Mouse (Mus musculus) urinary bladder, postnatal 14 days (tissue): ENCODE results near the gene Ppp4r3a.
"Not testable (repeated sequence)": the region's sequence is repeated elsewhere in the genome, so short reads cannot be mapped to it uniquely, and the experiment has no call there.

Experiments
- DNase-seq: peaks from one replicate; pipeline ENCODE4 v3.0.0; 2021; ENCODE audit warnings: low spot score

Ppp4r3a gene

DNA sequence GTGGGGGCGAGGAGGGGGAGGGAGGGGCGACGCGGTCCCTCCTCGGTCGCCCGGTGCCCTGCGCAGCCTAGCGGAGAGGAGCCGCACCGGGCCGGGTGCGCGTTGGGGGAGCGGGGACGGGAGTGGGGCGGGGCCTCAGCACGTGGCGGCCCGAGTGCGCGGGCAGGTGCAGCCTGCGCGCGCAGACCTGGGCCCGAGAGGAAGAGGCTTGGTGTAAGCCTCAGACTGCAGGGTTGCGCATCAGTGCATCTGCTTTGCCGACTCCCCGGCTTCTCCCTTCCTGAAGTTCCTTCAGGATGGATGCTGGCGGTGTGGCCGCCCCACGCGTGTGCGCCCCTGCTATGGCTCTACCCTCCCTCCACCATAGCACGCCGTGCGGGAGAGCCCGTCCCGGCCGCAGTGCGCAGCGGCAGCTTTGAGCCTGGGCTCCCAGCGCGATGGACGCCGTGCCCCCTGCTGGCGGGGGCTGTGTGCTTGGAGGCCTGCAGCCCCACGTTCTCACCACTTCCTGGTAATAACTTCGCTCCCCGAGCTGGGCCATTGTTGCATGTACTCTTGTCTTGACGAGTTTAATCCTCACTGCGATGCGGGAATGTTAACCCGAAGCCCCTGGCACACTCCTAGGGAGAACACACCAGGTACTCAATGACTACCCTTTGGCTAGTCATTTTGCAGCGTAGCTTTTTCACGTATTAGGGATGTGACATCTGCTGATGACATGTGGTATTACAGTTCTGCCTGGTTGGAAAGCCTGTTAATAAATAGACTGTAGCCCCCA is 54.4 kb downstream of the Ppp4r3a start, which contains the start of gene Ccdc88c:
Gene Ccdc88c, minus strand, starts transcription at position 103 of the 778 bp plus-strand sequence.
- peak; percentile 82 for DNase-seq

DNA sequence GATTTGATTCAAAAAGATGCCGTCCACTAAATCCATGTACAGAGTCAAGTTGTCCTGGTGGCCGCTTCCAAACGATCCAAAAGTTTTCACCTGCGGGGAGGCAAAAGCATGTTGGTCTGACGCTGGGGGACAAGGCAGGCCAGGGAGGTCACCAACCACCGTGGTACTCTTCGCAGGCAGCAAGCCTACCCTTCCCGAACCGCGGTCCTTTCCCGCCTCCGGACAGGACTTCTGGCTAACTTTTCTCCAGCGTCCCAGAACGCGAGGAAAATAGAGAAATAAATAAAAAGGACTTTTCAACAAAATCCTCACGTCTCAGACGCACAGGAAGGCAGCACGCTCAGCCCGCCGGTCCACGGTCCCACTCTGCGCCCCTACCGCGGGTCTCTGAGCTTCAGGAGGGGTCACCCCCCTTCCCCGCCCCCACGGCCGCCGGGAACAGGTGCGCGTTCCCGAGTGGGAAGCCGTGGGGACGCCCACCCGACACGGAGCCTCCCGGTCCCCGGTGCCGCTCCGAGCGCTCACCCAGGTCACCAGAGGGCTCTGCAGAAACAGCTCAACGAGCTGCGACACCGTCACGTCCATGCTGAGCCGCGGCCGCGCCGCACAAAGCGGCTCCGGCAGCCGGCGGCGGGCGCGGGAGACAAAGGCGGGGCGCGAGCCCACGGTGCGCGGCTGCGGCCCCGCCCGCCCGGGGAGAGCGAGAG is 55.1 kb downstream of the Ppp4r3a start:
- DNase-seq = no peak

DNA sequence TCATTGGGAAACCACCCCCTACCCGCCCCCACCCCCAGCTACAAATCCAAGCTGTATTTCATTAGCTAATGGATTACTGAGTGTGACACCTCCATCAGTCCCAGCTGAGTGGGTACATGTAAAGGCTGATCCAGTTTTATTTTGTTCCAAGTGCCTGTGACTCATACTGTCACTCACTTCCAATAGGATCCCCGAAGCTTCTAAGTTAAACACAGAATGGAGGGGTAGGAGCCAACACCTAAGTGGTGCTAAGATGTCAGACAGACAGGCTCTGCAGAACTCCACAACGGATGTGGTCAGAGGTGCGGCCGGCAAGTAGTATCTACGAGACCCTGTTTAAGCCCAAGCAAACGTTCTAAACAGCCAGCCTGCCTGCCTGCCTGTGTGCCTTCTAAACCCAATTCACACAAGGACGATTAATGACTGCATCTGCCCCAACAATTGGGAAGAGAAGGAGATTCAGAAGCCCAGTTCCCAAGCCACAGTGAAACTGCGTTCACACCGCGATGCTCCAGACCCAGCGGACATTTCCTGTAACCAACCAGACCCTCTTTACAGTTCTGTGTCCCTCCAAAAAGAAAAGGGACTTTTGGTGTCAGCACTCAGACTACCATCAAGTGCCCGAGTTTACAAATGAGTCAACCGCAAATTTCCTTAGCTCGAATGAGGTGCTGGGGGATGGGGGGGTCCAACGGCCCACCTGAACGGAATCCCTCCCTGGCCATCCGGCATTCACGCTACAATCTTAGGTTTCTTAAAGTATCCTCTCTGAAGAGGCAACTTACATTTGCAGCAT is 55.9 kb downstream of the Ppp4r3a start:
- DNase-seq = no peak

DNA sequence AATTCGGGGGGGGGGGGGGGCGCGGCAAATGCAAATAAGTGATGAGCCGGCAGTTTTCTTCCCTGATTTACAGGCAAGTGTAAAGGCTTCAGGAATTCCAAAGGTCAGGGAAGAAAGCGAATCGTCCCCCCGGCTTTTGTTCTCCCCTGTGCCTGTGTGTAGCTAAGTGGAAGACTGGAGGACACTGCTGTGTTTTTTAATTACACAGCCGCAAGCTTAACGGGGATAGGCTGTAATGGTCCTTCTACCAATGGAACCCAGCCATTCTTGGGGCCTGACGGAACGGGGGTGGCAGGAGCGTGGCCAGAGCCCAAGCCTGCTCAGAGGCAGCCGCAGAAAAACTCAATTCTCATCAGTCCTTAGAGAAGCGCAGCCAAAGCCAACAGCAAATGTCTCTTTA is 56.6 kb downstream of the Ppp4r3a start:
- no peak for DNase-seq

DNA sequence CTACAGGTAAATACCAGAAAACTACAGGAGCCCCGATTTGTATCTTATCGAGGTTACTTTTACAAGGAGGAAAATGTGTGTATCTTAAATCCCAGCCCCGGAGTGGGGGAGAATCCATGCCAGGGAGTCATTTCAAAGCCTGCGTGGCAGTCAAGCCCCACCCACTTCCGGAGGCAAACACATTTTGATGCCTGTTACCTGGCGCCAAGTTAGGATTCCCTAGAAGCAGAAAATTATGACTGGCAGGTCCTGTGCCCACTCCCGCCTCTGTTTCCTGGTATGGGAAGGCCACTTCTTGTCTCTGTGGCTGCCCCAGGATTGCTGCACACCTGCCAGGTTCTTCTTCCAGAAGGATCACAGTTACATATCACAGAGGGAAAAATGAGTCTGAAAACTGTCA is 57.0 kb downstream of the Ppp4r3a start:
- DNase-seq = no peak

DNA sequence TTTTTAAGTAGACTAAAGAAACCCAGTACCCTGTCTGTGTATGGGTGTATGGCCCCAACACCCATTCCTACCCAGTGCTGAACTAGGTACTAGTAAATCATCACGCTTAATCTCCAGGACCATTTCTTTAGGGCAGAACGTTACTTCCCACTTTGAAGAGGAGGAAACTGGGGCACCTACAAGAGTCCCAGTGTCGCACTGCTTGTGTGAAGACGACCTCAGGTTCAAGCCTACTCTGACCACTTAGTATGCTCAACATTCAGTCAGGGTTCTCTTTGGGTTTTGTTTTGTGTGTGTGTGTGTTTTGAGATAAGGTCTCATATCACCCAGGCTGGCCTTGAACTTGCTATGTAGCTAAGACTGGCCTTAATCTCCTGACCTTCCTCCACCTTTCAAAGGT is 57.5 kb downstream of the Ppp4r3a start:
- DNase-seq = no peak

DNA sequence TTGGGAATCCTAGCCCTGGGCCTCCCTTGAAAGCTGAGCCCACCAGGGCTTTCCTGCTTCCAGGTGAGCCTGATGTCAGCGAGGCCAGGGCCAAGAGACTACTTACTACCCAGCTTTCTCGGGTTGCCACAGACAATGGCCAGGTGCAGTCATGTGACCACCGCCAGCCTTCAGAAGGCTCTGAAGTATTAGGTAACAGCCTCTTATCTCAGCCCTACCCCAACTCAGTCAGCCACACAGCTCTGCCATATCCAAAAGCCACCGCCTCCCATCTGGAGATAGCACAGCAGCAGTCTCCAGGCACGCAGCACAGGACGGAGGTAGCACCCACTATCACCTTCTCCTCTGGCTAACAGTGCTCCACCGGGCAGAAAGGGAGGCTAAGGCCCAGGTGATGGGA is 58.1 kb downstream of the Ppp4r3a start:
- DNase-seq = no peak

DNA sequence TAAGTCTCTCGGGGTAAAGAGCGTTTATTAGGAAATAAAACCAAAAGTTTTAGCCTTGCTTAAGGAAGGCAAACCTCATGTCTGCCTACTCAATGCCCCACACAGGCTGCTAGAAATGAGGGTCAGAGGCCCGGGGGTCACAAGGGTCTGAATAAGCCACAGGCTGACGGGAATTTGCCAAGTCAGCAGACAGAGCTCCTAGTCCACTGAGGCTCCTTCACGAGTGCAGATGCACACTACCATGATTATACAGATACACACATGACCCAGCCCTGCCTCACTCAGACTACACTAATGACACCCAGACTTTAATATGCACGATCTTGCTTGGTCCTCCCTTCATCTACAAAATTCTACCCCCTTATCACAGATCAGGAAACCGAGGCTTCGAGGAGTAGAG is 58.7 kb downstream of the Ppp4r3a start:
- no peak for DNase-seq

DNA sequence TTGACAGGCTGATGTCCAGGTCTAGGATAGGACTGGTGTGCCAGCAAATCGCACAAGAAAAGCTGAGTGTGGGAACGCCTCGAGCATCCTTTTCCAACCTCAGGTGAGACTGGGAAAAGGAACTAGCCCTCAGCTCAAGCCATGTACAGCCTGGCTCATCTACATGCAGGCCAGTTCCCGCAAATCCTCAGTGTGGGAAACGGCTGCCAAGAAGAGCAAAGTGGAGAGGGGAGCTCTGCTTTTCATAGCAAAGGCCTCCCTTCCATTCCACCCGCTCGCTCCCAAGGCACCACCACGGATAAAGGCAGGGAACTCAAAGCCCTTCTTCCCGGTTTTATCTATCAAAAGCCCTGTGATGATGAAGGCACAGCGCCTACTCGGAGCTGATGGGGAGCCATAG is 60.4 kb downstream of the Ppp4r3a start:
- DNase-seq = no peak

DNA sequence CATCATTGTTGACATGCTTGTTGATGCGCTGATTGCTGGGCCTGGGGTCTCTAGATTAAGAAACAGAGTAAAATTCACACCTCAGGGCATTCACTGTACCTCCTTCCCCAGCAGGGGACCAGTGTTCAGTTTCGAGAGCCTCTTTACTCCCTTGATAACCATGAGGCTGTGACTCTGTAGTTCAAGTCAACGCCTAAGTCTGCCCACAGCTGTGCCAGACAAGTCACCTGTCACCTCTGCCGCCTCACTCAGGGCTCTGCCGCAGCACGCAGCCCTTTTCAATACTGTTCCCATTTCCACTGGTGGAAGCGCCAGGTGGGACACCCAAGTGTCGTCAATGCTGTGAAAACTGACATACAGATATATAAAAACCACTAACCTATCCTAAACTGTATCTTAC is 61.1 kb downstream of the Ppp4r3a start:
- DNase-seq = no peak

DNA sequence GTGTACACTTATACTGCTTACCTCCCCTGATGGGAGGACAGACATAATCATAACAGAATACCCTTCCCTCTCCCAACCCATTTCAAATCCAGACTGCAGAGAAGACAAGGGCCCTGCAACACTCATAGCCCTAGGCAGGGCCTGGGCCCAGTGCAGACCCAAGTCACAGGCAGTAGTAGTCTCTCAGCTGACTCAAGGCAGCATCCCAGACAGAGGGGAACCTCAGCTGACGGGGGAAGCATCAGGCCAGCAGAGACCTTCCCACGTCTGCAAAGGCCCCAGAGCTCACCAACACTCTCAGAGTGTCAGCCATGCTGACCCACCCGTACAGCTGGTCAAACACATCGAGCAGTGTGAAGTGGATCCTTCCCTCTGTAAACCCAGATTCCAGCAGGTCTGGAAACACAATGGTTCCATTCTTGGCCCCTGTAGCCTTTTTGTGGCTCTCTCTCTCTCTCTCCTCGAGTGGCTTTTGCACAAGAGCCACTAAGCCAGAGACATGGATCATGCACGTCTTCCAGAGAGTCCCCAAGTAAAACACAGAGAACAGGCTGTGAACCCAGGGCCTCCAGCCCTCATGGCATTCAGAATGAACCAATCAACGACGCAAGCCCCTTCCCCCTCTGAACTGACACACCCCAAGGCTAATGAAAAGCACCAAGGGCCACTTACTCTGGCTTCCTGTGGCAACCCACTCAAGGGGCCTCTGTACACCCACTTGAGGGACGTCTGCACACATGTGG is 61.8 kb downstream of the Ppp4r3a start:
- no peak for DNase-seq

DNA sequence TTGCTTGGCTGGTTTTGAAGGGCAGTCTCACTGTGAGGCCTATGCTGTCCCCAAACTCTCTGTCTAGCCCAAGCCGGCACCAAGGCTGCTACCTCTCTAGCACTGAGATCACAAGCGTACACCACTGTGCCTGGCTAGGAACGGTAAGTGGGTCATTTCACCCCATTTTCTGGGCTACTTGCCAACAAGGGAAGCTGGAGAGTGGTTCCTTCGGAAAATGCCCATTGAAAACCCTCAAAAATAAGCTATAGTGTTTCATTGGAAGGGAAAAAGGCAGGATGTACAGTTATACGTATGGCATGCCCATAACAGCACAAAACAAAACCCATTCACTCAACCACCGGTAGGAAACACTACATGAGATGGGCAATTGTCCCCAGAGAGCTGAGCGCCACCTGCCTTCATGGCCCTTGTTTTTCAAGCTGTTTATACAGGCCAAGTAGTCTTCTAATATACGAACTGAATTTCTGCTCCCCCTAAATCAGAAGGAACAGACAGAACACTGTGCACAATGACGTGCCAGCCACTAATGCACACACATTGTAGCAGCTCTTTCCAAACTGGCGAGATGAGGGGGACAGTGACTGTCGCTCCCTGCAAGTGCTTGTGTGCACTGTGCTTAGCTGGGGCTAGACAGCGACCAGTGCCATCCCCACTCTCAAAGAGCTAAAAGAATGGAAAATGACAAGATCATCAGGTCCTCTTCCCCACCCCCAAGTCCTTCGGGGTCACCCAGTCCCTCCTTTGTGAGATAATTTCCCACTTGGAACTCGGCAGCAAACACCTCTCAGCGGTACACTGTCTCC is 63.1 kb downstream of the Ppp4r3a start:
- DNase-seq = no peak

DNA sequence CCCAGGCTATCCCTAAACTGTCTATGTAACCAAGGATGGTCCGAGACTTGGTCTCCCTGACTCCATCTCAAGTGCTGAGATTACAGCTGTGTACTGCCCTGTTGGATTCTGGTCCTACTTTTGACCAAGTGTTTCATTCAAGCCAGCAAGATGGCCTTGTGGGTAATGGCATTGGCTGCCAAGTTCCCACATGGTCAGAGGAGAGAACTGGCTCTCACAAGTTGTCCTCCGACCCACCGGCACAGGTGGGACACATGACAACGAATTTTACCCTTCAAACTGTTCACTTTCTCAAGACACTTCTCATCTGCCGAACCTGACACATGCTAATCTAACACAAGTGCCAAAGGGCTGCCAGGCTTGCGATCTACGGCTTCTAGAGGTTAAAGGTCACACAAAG is 64.1 kb downstream of the Ppp4r3a start:
- DNase-seq = no peak

DNA sequence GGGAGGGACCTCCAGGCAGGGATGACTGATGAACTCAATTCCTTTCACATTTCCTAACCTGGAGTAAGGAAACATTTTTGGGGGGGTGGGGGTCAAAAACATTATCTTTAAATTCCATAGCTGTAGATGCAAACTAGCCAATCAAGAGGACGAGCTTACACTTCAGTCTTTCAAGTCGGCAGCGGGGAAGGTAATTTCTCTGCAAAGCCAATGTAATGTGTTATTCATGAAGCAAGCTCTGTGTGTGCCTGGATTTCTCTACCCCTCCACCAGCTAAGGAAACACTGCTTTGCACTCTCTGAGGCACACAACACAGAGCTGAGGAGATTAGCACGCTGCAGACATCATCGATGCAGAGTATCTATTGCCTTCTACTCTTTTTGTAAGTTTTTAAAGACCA is 64.5 kb downstream of the Ppp4r3a start:
- no peak for DNase-seq

DNA sequence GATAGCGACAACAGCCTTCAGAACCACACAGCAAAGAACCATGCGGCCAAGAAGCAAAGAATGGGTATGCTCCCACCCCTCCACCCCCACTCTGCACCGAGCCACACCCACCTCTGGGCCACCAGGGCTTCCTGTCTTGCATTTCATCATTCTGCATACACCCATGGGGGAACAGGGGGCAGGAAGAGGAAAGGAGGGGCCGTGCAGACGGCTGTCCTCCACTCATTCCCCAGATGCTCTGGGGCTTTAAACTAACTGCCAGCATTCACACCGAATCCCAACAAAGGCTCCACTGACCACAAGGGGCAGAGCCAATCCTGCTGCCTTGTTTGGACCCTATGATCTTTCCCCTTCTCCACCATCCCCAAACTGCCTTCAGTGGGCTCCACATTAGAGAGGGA is 65.5 kb downstream of the Ppp4r3a start:
- DNase-seq = no peak

DNA sequence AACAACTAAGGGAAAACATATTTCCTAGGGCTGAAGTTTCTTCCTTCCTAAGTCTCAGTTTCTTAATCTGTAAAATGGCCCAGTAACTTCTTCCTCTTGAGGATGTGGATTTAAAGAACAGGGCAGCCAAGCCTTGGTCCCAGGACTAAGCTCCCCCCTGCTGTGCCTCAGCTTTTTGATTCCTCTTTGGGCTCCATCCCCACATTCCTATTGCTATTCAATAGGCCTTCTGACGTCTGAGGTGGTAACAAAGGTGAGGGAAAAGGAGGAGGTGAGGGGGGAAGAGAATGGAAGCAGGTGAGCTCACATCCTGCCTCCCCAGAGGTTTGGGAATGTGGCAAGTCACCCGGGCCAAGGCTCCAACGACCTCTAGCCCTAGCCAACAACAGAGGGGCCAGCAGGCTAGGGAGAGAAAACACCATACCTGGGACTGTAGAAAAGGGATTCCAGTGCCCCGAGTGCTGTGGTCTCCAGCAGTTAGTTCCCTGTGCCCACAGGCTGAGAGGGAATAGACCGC is 67.0 kb downstream of the Ppp4r3a start:
- no peak for DNase-seq

DNA sequence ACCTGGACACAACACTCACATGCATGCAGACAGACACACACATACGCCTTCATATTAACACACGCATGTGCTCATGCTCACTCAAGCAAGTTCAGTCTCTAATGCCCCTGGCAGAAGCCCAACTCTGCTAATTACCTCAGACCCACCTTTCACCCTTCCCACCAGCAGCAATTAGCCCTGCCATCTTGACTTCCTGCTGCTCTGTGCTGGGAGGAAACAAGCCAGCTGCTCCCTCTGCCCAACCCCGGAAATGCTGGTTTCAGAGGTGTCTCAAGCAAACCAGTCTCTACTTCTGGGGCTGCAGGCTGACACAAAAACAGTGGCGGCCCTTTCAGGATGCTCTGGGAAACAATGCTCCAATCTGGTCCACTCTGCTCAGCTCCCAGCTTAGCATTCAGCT is 67.6 kb downstream of the Ppp4r3a start:
- DNase-seq = no peak

DNA sequence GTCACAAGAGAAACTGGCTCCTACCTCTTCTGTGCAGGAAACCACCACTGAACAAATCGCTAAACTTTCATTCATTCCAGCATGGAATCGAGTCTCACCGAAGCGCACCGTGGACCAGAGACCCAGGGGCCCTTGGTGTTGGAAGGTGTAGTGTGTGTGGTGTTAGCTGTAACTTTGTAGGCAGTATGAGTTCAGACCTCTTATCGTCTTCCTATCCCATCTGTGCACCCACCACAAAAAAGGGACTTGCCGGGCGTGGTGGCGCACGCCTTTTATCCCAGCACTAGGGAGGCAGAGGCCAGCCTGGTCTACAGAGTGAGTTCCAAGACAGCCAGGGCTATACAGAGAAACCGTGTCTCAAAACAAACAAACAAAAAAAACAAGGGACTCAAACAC is 68.3 kb downstream of the Ppp4r3a start:
- no peak for DNase-seq

DNA sequence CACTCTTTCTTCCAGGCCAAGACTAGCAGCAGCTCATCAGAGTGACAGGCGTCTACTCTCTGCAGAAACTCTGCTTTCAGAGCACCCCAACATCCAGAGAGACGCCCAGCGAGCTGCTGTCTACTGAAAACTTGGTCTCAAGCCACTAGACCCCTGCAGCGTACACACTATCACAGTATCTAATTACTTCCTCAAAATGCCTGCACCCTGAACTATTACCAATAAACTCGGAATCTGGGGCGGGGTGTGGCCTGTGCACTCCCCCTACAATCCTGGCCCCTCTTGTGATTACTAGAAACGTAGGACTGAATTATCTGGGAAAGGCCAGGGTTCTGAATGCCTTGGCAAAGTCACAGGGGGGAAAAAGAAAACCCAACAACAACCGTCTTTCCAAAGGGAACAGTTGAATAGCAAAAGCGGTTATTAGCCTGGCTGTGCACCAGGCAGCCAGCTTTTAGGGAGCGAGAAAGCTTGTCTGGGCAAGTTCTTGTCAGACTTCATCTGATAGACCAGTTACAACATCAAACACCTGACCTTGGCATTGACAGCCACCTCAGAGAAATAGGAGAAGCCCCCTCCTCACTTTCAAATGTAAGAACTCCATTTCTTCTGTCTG is 68.8 kb downstream of the Ppp4r3a start:
- DNase-seq = no peak

DNA sequence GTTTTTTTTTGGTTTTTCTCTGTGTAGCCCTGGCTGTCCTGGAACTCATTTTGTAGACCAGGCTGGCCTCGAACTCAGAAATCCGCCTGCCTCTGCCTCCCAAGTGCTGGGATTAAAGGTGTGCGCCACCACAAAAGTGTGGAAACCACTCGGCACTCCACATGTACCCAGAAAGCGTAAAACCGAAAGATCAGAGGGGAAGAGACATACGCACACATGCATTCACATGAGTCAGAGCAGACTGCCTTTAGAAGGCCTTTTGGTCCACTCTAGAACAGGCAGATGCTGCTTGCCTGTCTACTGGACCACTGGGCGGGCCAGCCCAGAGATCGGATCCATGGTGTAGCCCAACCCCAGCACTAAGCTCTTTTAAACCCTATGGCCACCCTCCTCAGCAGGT is 69.8 kb downstream of the Ppp4r3a start:
- DNase-seq = not testable (repeated sequence)
